Mouse (Mus musculus) left cerebral cortex, adult 18-20 months (tissue): ENCODE measurements around the gene Mst1. TPM values are rescaled to one million over a fixed set of nuclear protein-coding genes. Genes with fewer than 3 reads are reported as not detected.

ENCODE experiments used
- DNase-seq, 2 experiments: peaks; one replicate each; pipeline ENCODE4 v3.0.0; 2021 to 2022; ENCODE audit warnings: low spot score in 2 of 2, mixed read lengths in 1 of 2
- total RNA-seq, 2 experiments: library from RNA; stranded (reverse); gene quantifications; 2 replicates each; pipeline ENCODE4 v1.2.3; 2021

The Mst1 gene
- total RNA-seq, 2 experiments from 2014 or later, result not detected

DNA sequence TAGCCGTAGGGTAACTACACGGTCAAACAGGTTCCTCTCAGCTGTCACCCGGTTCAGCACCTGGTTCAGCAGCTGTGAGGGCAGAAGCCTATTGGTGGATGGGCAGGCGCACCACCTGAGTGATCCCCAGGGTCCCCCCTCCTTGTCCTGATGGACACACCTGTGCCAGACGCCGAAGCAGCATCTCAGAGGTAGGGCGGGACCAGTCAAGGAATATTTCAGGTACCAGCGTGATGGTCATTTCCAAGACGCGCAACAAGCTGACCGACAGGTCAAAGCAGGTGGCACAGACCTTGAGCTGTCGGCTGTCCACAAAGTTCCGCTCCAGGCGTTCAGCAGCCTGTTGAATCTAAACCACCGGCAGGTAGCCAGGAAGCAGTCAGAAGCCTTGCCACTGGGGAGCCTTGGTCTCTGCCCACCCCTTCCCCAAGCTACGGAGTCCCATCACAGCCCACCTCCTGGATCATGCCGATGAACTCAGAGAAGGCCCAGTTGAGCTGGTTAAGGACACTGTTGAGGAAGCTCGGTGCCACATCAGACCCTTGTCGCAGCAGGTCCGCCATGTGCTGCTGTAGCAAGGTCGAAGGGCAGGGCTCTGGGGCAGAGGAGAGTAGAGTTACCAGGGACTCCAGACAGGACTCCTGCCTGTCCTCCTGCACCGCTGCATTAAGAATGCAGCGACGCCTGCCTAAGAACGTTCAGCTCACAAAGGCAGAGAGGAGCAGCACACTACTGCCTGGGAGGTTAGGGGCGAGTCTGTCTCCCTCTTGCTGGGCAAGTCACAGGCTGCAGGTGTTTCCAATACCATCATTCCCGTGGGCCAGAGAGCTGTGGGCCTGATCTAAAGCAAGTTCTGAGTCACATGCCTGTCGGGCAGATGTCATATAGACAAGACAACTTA is 23.6 kb upstream of the Mst1 start:
- no peak for DNase-seq

GRCm38 (mm10) chr9:108057262-108057562 is 23.0 kb upstream of the Mst1 start:
- DNase-seq, result no peak

DNA sequence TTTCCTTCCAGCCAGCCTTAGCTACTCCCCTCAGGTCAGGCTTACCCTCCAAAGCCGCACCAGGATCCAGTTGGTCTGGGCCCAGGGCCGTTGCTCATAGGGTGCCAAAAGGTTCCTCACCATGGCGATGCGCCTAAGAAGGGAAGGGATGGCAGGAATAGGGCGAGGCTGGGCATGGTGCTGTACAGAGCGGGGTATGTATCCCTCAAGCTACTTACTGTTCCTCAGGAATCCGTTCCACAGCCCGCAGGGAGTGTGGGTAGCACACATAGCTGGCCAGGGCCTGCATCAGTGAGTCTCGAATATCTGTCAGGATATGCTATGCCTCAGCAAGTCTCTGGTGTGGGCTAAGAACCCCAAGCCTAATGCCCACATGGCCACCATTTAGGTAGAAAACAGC is 21.9 kb upstream of the Mst1 start:
- DNase-seq, result no peak

DNA sequence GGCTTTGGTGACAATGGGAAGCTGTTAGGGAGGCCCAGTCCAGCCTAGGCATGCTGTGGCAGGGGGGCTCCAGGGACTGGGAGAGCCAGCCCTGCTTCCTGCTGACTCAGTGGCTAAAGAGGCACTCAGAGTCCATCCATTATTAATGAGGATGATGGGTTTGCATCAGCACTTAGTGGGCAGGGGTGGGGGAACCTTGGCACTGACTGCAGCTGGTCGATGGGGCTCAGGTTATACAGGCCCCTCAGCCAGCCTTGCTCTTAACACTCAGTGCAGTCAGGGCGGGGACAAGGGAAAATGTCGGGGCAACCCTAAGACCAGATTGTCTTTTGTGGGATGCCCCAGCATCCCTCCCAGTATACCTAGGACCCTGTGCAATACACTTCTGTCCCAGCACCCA is 18.1 kb upstream of the Mst1 start:
- no peak for DNase-seq

DNA sequence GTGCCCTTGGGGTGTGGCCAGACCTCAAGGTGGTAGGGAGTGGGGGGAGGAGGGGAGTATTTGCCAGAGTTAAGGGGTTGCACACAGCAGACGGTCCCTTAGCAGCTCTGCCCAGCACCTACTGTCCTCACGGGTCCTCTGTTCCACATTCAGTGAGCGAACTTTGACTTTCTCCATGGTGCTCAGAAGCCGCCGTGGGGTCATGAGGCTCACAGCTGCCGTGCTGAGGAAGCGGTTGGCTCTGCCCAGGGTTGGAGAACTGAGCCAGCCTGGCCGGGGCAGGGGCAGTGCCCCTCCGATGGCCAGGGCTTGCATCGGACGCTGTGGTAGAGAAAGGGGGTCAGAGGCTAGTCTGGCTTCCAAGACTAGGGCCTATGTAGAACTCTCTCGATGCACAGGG is 16.9 kb upstream of the Mst1 start:
- DNase-seq, result no peak

DNA sequence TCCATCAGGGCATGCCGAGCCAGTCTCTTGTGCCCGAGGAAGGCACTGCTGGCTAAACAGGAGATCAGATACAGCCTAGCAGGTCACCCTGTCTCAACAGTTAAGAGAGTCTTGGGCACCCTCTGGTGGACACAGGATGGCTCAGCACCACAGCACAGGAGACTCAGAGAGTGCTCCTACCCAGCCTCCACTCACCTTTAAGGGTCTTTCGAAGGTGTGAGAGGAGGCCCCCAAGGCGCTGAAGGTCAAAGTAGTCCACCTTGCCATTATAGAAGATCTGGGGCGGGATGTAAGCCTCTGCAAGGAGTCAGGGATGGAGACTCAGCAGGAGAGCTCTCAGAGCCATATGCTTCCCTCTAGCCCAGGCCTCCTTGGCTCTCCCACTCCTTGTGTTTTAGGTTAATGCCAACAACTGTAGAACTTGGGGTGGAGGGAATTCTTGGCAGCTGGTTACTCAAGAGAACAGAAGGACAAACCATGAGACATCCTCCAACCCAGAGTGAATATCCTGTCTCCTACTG is 14.7 kb upstream of the Mst1 start:
- peak; percentile 68 to 70 for DNase-seq

GRCm38 (mm10) chr9:108067199-108067598 is 13.0 kb upstream of the Mst1 start:
- DNase-seq, result no peak

- peak; percentile 81 to 88 for DNase-seq
Measured at GRCm38 (mm10) chr9:108067900-108068299, 12.3 kb upstream of the Mst1 start.

DNA sequence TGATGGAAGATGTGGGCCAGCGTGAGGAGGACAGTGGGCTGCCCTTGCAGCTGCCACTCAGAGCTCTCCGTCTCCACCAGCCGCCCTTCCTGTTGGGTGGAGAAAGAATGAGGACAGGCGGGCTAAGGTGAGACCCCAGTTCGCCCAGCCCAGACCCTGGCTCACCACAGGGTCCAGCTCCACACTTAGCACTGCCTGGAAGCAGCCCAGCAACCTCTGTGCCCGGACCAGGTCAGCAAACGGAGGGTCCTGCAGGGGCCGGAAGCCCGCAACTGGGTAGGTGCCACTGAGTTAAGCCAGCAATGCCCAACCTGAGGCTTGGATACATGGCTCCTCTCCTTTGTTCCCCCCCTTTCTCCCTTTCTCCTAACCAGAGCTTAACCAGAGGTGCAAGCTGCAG is 11.2 kb upstream of the Mst1 start:
- DNase-seq, result no peak

DNA sequence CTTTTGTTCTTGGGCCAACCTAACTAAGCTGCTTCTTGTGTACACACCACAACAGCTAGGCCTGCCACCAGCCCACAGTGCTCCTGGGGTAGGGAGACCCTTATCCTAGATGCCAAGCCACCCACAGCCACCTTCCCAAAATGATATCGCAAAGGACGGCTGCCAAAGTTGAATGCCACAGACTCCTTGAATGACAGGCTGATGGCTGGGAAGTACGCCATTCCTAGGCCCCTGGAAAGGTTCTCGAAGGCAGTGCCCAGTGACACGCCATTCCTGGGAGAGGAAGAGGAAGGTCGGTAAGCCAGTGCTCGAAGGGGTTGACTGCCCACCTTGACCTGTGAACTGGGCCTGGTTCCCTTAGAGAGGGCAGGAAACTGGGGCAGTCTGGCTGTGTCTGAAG is 10.7 kb upstream of the Mst1 start:
- DNase-seq, result no peak

GRCm38 (mm10) chr9:108071801-108072200 is 8.4 kb upstream of the Mst1 start:
- no peak for DNase-seq

DNA sequence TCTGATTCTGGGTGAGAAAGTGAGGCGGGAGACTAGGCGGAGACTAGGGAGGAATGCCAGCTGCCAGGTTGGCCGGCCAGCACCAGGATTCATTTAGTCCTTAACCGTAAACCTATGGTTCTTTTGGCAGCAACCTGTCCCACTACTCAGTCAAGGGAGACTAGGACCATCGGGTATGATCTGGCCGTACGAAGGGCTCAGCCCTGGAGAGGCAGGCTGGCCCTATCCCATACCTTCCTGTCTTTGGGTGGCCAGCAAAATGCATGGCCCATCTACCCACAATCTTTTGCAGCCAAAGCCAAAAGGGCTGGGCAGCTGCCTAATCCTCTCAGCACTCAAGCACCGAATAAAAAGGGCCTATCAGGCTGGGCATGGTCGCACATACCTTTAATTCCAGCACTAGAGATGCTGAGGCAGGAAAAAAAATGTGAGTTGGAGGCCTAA is 7.7 kb upstream of the Mst1 start:
- DNase-seq, result no peak

GRCm38 (mm10) chr9:108073141-108073930 is 6.9 kb upstream of the Mst1 start:
- DNase-seq, result no peak

DNA sequence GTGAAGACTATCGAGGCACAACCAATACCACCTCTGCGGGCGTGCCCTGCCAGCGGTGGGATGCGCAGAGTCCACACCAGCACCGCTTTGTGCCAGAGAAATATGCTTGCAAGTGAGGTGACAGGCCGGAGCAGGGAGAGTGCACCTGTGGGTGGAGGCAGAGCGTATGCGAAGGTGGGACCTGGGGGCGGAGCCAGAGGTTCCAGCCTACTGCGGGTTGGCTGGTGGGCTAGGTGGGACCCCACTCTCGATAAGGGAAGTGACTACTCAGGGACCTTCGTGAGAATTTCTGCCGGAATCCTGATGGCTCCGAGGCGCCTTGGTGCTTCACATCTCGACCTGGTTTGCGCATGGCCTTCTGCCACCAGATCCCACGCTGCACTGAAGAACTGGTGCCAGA is 2.3 kb downstream of the Mst1 start:
- DNase-seq, result no peak

DNA sequence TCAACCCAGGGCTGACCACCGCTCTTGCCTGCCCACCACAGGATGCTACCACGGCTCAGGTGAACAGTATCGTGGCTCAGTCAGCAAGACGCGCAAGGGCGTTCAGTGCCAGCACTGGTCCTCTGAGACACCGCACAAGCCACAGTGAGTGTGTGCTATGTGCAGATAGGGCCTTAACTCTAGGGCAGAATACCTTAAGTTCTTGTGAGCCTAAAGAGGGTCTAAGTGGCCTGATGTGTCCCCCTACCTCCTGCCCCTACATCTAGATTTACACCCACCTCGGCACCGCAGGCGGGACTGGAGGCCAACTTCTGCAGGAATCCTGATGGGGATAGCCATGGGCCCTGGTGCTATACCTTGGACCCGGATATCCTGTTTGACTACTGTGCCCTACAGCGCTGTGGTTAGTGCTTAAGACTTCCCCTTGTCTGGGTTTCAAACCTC is 2.8 kb downstream of the Mst1 start, which contains the start of gene Rnf123:
TSS of gene Rnf123 (minus strand) at position 359 of the 444 bp plus-strand sequence.
- no peak for DNase-seq

DNA sequence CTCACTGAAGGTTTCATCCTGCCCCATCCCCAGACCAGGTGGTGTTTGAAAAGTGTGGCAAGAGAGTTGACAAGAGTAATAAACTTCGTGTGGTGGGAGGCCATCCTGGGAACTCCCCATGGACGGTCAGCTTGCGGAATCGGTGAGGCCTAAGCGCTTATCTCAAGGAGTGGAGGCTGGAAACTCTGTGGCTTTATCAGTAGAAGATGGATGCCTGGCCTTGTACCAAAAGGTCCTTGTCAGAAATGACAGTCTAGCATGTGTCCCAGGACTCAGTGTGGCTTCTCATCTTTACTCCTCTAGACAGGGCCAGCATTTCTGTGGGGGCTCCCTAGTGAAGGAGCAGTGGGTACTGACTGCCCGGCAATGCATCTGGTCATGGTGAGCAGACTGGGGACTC is 3.3 kb downstream of the Mst1 start:
- DNase-seq, result no peak

- no peak for DNase-seq
Measured at GRCm38 (mm10) chr9:108085261-108085660, 5.0 kb downstream of the Mst1 start.

DNA sequence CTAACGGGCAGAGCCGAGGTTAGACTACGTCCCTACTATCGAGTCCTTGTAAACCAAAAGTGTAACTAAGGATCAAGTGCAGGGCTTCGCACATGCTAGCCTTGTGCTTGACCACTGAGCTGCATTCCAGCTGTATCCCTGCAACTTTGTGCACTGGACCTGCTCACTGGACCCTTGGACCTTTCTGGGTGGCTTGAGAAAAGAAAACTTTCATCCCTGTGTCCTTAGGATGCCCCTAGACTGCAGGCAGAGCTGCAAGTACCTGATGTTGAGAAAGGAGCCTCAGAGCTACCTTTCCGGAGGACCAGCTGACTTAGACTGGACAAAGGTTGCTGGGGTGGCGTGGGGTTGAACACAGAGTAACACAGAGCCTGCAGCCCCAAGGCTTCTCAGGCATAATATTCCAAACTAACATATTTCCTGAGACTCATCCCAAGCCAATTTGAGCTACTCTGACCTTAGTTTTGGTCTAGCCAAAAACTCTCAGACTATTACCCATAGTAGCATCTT is 10.4 kb downstream of the Mst1 start:
- DNase-seq, result no peak

DNA sequence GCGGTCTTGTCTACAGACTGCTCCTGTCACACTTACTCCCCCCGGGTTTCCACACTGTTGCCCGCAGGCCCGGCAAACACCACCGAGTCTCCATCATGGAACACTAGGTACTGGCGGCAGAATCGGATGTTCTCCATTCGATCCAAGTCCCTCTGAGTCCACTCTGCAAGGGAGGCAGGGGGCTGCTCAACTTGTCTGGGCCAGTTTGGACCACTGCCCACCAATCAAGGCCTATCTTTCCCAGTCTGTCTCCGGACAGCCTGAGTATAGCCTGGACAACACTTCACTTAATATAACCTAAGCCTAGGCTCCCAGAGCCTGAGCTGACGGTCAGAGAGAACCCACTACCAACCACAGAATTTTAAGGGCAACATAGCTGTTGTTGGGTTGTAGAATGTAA is 13.3 kb downstream of the Mst1 start:
- DNase-seq, result no peak

DNA sequence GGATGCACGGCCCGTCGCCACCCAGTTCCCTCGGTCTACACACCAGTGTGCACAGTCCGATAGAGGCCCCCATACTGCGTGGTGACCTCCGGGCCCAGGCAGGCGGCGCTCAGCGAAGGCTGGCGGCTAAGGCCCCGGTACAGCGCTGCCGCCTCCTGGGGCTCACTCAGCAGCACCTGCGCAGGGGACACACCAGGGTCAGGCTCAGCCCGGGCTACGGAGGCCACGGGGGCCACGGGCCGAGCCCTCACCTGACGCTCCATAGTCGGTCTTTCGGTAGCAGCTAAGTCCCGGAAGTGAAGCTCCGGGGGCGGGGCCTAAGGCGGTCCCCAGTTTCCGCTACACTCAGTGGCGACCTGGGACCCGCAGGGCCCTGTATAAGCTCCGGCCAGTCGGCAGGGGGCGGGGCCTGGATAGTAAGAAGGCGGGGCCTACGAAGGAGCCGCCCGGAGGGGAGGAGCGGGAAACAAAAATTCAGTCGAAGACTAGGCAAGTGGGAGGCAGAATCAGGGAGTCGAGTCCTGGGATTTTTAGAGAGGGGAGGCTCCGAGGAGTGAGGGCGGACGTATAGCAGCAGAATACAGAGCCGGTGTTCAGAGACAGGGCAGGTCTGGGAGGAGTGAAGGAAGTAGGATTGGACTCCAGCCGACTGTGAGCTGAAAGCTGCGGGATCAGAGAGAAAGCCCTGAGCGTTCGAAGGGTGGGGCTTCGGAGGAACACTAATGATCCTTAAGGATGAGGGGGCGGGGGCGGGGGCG is 14.1 kb downstream of the Mst1 start, which contains the start of gene Apeh:
TSS of gene Apeh (minus strand) at position 423 of the 758 bp plus-strand sequence.
- DNase-seq, result peak; percentile 81 to 82

GRCm38 (mm10) chr9:108094998-108095411 is 14.8 kb downstream of the Mst1 start:
- no peak for DNase-seq
